Mouse (Mus musculus): ENCODE measurements around the gene Aff3.
A peak's percentile ranks its signal among the peaks of the same experiment; 100 is the strongest.

The Aff3 gene

DNA sequence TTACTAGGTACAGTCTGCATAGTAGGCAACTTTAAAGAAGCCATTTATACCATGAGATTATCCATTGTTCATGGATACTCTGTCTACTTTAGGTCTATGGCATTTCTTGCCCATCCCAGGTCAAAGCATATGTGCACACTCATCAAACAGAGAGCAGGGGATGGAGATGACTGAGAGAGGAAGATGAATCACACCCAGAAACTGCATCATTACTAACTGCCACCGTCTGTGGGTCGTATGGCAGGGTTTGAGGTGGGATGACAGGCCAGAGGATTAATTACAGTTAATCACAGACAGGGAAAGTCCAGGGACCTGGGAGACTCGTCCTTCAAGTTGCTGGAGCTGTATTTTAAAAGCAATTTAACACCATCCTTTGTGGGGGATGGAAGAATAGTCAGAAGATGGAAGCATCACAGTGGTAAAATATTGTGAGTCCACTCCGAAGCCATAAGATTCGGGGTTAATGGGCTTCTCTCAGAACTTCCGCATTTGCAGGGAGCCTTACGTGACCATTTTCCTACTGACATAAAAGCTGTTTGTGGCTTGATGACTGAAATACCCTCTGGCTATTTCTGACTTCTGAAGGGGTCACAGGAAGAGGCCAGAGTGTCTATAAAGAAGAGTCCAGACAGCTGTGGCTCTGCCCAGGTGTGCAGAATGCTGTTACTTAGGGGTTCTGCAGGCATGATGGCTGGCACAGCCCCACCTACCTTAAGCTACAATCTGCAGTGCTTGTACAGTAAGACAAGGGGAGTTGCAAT is 427.5 kb downstream of the Aff3 start:
- ATAC-seq (ENCODE audit: low TSS enrichment), result no peak

DNA sequence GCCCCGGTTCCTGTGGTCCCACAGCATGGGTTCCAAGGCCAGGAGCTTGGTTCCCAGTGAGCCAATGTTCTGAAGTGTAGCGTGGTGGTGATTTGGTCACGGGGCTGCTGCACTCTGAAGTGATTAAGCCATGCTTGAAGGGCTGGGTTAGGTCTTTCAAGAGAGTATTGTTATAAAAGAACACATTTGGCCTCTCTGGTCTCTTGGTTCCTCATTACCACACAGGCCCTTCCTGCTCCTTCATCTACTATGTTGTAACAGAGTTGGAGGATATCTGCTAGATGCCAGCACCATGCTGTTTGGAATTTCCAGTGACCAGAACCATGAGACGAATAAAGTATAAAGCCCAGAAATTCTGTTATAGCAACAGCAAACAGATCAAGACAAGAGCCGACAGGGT is 431.6 kb downstream of the Aff3 start:
- ATAC-seq (ENCODE audit: low TSS enrichment), result no peak

DNA sequence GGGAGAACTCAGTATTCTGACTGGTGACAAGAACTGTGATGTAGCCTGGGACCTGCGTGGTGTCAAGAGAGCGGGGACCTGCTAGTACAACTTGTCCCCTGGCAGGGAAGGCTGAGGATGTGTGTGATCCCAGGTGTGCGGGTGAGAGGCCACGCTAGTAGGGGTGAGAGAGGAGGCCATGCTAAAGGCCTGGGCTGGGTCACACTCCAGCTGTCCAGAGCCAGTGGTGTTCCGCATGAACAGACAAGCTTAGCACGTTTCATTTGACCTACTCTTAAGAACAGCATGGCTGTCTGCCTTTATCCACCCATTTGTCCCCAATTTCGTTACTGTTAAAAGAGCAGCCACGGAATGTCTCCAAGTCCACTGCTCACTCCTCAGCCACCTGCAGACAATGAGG is 434.7 kb downstream of the Aff3 start:
- ATAC-seq (ENCODE audit: low TSS enrichment), result no peak

DNA sequence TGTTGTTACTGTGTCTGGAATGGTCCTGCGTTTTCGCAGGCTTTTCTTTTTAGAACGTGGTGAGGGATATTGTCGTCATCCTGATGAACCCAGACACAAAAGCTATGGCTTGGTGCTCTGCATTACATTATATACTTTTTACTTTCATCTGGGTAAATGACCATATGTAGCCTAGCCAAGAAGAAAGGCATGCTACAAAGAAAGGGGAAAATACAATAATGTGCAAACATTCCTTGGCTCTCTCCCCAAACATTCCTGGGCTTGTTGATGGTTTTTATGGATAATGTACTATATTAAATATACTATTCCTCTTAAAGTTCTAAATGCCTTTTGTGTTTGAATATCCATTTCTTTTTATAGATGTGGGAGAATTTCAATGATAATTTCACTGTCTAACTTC is 435.9 kb downstream of the Aff3 start:
- no peak for ATAC-seq (ENCODE audit: low TSS enrichment)

DNA sequence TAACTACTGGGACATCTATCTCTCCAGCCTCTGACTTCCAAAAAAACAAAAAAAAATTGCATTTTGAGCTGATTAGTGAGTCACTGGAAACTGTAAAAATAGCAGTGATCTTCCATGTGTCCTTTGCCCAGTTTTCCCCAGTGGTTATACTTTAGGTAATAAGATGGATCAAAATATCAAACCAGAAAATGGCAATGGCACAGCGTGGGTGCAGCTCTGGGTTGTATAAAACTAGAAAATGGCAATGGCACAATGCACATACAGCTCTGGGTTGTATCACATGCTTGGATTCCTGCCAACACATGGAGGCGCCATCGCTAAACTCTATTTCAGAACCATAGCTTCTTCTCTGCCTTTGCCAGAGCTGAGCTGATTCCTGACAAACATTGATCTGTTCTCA is 439.6 kb downstream of the Aff3 start:
- ATAC-seq (ENCODE audit: low TSS enrichment), result no peak

DNA sequence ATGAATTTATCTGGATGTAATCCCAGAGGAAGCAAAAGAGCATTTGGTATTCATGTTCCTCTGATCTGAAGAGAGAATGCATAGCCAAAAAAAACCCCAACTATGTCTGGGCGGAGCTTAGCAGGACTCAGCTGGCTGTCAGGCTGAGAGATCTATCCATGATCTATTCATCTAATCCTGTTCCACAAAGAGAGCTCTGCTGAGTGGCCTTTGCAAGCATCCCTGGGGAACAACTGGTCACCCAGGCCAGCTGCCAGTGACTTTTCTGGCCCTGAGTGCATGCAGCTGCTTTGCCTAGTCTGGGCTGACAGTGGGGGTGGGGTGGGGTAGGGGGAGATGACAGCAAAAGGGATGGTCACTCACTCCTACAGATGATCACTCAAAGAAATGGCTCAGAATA is 442.6 kb downstream of the Aff3 start:
- ATAC-seq (ENCODE audit: low TSS enrichment), result peak; percentile 78

DNA sequence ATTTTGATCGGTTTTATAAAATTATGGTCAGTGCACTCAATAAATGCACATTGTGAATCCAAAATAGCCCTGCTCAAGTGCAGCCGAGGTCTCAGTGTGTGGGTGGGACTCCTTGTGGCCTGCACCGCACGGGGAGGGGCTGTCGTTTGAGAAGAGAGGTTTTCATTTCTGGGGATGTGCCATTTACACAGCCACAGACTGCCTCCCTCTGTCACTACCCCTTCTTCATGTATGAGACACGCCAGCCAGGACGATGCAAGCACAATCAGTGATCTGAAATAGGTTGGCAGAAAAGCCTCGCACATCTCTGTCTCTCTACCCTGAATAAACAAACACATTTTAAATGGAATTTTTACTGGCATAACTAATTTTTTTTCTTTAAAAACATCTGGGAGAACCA is 443.3 kb downstream of the Aff3 start:
- no peak for ATAC-seq (ENCODE audit: low TSS enrichment)

DNA sequence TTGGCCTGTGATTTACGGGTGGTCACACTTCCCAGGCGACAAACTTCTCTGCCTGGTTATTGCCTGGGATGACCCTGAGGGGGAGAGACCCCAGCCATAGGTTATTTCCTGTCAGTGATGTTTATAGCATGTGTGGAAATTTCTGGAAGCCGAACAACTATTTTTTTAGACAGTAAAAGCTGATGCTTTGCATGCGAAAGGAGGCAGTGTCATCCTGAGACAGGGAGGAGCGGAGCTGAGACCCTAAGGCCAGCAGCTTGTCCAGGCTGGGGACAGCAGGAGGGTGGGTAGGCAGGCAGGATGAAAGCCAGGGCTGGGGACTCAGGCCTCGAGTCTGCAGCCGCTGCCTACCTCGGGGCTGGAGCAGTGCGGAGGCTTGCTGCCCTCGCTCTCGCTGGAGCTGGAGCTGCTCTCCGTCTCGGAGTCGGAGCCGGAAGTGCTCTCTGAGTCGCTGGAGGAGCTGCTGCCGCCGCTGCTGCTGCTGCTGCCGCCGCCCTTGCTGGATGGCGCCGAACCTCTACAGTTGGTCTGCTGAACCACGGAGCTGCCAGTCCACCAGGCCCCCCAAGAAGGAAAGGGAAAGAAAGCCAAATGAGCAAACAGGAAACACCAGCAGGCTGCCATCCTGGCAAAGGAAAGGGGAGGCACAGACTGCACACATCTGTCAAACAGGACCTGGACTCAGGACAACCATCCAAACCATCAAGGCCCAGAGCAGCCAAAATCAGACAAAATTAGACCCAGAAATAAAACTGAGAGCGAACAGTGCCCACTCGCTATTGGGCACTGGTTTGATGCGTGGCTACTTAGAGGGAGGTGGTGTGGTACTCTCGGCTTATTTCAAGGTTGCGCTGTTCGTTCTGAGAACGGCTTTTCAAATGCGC is 446.6 kb downstream of the Aff3 start:
- peak; percentile 68 for ATAC-seq (ENCODE audit: low TSS enrichment)

DNA sequence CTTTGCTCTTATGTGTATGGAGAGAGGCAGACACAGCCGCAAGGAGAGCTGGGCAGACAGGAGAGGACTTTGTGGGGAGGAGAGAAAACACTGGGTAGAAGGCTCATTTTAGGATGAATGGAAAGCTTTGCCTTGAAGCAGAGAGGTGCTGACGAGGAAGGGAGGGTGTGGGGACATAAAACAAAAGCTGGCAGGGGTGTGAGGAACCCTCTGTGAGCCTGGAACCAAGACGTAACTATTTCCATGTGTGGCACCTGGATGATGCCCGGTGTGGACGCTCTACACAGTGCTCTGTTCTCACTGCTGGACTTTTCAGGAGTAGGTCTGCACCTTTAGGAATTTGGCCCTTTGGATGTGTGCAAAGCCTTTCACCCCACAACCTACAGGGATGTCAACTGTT is 447.7 kb downstream of the Aff3 start:
- no peak for ATAC-seq (ENCODE audit: low TSS enrichment)

DNA sequence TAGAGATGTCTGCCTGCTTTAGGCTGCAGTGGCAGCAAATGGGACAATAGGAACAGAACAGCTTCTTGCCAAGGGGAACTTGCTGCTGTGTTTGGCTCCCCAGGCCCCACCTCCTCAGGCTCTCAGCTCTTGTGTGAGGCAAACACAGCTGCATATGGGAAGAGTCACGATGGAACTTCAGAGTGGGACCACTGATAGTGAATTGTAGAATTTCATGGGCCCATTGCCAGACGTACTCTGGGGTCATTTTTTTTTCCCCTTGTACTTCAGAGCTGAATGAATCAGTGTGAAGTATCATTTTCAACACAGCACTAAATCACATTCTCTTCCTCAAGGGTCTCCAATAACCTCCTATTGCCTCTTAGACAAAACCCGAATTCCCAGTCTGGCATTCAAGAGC is 451.4 kb downstream of the Aff3 start:
- ATAC-seq (ENCODE audit: low TSS enrichment), result no peak

DNA sequence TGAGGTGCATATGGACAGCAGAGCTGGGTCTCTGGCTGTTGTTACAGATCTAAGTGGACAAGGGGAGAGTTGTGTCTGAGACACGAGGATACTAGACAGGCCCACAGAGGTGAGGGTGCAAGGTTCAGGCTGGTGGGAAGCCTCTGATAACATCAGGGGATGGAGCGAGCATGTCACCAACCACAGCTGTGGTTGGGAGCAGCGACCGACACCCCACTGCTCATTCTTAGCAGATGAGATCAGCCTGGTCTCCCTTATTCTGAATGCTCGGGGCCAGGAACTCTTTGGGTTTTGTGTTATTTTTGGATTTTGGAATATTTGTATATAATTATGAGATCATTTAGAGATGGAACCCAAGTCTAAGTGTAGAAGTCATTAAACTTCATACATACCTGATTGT is 452.4 kb downstream of the Aff3 start:
- no peak for ATAC-seq (ENCODE audit: low TSS enrichment)

DNA sequence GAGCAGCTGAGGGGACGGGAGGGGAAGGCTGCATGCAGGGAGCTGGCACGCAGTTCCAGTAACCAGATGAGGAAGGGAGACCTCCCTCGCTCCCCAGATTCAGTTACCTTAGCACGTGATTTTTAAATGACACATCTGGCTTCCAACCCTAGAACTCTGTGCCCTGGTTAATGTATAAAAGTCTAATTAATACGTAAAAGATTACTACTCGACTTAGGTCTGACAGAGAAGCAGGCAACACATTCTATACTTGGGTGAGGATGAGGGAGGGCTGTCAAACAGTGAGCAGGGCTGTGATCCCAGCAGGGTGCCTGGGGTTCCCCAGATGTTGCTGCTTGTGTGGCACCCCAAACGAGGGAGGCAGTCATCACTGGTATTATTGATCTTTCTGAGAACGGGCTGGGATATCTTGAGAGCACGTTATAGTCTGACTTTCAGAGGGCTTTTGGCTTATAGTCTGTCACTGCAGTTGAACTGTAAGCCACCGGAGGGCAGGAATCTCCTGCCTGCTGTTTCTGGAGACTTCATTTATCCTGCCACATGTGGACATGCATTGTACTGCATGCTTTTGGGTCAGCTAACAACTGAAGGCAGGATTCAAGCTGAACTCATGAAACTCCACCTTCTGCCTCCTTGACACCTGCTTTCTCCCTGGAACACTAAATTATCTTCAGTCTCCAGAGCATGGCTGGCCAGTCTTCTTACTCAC is 462.1 kb downstream of the Aff3 start:
- ATAC-seq (ENCODE audit: low TSS enrichment), result no peak

DNA sequence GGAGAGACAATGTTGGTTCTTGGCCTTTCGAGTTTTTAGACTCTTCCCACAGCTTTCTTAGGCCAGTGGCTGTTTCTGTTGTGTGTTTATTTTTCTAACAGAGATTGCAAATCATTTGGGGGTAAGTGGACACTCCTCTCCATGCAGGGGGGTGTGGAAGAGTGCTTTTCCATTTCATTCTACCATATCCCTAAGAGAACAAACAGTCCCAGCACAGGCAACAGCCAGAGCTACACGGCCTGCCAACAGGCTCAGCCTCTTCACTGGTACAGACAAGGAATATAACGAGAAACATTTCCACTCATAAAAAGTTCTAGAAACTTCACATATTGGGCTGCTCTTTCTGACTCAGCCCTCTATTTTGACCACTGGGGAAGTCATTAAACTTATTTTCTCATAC is 463.0 kb downstream of the Aff3 start:
- ATAC-seq (ENCODE audit: low TSS enrichment), result no peak

DNA sequence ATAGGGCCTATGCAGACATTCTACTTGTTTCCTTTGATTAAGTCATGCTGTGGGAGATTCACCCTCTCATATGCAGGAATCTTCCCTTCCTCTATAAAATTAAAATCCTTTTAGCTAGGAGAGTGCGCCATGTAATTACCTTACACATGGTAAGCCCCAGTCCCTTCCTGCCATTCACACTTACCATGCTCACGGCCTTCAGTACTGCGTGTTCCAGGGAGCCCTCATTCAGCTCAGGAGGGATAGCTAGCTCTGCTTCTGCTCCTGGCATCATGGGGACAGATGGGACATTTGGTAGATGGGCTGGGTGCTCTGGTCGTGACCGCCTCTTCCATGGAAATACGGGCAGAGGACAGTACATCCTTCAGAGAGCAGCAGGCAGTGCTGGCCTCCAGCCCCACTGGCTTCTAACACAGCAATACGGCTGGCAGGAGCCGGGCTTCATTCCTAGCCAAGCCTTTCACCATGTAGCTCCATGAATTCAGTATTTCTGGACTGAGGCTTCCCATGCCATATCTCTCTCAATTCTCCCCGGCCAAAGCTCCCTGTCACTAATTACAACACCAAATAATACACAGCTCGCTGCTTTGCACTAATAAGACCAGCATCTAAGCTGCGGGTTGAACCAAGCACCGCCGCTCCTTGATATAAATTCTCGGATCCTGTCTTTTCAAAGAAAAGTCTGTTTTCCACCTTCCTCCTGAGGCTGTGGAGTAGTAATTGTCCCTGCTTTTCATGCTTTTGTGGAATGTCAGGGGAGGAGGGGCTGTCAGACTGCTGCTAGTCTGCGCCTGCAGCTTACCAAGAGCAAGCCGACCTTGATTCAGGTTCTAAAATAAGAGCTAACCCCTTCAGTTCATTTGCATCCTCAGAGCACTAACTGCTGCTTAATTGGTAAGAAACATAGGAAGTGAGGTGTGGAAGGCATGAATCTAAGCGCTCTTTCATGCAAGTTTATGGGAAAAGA is 464.8 kb downstream of the Aff3 start:
- ATAC-seq (ENCODE audit: low TSS enrichment), result peak; percentile 53

DNA sequence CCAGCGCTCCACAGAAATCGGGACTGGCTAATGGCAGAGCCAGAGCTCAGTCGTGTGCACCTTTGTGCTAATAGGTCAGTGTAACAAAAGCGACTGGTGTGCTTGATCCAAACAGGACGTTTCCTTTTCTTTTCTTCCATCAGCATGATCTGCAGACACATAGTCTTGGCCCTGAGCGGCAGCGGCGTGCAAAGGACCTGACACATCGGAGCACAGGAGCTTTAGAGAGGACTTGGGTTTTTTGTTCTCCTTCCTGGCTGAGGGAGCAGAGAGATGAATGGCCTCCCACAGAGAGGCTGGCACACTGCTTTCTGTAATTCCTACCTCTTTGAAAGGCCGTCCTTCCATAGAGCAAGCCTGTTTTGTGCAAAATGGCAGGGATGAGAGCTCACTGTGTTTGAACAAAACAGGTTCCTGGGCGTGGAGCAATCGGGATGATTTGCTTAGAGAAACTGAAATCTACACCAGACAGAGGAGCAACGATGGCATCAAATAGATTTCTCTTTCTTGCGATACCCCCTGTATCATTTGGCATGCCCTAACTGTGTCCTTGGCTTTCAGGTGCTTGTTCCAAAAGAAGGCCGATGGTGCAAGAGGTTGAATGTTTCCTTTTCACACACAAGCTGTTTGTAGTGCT is 466.2 kb downstream of the Aff3 start:
- no peak for ATAC-seq (ENCODE audit: low TSS enrichment)

DNA sequence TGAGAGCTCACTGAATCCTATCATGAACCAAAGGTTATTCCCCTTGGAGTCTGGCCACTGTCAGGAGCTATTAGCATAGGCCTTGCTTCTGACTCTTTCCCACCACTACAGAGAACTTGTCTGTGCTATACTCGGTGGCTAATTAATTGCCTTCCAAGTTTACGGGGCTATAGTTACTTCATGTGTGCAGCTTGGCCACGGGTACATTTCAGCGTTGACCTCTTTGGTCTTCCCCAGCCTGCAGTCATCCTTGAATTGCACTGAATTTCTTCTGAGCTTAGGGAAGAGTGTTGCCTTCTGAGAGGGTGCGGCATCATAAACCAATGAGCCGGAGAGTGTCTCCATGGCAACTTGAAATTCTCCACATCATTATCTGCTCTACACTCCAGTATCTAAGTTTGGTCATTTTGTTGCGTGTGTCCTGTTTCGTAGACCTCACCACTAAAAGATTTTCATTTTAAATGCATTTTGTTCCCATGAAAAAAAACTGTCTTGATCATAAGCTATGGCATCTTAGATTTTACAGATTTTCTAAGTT is 467.5 kb downstream of the Aff3 start:
- ATAC-seq (ENCODE audit: low TSS enrichment), result peak; percentile 43; the same call in 1 of the 2 replicates

DNA sequence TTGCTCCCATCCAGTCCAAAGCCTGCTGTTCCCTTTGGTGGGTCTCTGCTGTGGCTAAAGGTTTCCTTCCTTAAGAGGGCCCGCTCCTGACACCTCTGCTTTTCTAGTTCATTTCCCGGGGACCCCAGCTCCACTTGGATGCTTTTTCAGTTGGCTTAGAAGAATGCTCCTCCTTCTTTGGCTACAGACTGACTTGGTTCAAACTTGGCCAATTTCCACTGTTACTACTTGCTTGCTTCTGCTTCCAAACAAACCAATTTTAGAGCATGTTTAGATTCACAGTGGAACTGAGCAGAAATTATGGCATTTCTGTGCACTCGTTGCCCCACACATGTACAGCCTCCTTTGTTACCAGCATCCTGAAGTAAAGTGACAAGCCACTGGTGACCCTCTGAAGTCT is 469.0 kb downstream of the Aff3 start:
- no peak for ATAC-seq (ENCODE audit: low TSS enrichment)

DNA sequence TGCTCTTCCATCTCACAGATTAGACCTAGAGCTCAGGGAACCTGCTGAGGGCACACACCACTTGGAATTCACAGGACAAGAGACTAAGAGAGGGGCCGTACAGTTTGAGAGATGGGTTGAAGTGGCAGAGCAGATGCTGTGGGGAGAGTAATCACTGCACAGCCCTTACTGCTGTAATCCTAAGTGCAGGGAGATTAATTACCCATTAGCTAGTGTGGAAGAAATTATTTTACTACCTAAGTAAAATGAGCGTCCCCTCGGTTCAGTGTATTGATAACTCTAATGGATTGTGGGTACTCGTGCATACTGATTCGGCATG is 478.6 kb downstream of the Aff3 start:
- no peak for ATAC-seq (ENCODE audit: low TSS enrichment)

DNA sequence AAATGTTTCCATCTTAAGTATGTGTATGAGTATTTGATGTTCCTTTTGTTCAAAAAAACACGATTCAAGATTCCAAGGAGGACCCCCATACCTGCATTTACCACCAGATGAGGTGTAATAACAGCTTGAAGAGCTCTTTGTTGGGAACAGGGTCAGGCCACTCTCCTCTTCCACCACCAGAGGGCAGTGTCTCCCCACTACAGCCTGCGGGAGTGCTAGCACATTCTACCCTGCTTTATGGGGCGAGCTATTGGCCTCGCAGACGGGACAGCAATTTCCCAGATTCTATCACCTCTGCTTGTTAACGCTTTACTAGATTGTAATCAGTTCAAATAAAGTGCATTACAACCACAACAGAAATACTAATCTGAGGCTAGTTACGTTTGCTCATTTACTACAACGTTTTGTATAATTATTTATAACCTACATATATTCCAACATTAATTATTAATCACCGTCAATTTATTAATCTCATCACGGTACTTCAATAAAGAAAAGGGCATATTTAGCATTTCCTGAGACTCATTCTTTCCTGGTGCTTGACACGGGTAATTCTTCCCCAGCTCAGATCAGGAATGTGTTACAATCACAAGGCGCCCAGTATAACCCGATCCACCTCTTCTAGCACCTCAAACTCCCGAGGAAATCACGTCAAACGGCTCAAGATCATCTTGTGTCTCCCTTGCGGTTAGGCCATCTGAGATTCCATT is 479.1 kb downstream of the Aff3 start:
- ATAC-seq (ENCODE audit: low TSS enrichment), result peak; percentile 95

DNA sequence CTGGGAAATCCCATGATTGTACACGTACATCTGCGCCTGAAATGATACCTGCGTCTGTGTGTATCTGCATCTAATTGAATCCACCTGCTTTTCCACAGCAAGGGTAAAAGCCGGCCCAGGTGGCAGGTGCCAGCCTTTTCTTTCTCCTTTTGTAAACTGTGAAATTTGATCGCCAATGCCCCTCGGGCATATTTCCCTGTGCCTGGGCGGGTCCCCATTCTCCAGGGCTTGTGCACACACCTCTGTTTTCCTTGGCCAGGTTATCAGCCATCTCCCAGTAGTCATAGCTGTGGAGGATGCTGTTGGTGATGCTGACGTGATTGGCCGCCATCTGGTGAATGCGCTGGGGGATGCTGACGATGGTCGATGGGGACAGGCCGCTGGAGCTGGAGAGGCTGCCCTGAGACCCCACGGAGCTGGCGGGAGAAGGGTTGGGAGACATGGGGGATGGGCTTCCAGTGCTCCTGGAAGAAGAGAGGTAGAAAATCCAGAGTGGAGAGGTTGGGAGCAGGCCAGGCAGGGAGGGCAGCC is 483.7 kb downstream of the Aff3 start:
- ATAC-seq (ENCODE audit: low TSS enrichment), result no peak
